Mouse (Mus musculus): ENCODE measurements around the gene Olfr294. TPM values are rescaled to one million over a fixed set of nuclear protein-coding genes. Genes with fewer than 3 reads are reported as not detected.

The Olfr294 gene
- polyA plus RNA-seq (2014; fragmentation: Nextera tagmentation; extraction: Ambion mirVana), result not detected in 2 replicates

DNA sequence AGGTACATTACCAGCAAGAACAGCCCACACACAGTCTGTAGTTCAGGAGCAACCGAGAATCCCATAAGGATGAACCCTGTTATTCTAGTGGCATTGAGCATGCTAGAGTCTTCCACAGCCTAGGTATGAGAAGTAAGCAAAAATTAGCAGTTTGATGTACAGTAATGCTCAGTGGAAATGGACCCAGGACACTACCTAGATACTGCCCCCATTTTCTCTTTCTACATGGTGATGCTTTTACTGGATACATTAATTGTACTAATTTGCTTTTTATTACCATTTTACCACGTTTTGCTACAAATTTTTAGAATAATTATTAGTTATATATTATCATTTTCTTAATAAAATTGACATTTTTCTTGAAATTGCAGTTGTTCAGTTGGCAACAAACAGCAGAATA is at the start of gene Olfr294:
Gene Olfr294, minus strand, starts transcription at position 101 of the 400 bp plus-strand sequence.
- Histone ChIP-seq H3K36me3 (ENCODE audit: control insufficient read depth, insufficient read depth, low read length) (no peaks in the 10 kb centered on the region), H3K9me3 (replicated peaks; ENCODE audit: control insufficient read depth, low read length) (no peaks in the 10 kb centered on the region), H3K9ac (ENCODE audit: low read depth, low read length) (no peak within 1 kb of the TSS), H3K4me1 (ENCODE audit: control insufficient read depth, insufficient read depth, low read length) (no peaks in the 10 kb centered on the region), H3K4me3 (ENCODE audit: low read depth, low read length) (no peak within 1 kb of the TSS), H3K27ac (ENCODE audit: low read depth, low read length) (no peak within 1 kb of the TSS), H3K27me3 (ENCODE audit: control insufficient read depth, insufficient read depth, low read length) (no peaks in the 10 kb centered on the region), H3K4me2 (no peak within 1 kb of the TSS)
- ATAC-seq (replicated peaks; ENCODE audit: insufficient number of reproducible peaks, low FRiP score, low TSS enrichment), result no peak
- 51% methylated on average over 2 of the region's 2 CpGs for WGBS (ENCODE audit: insufficient replicate concordance)

DNA sequence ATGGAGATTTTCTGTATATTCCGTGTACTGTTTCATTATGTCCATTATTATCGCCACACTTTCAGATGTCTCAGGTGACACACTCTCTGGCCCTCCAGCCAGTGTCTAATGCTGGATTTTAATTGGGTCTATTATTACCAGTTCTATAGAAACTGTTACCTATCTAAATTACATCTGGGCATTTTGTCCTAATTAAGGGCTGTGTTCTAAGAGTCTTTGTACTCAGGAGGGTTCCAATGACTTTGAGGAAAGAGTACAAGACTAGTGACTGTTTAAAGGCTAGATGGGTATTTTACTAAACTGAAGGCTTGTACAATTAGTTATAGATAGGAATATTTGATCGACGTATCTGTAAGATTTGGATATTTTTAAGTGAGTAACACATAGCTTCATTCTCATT is 32.3 kb upstream of the Olfr294 start, which contains the start of gene Olfr293:
Gene Olfr293, plus strand, starts transcription at position 301 of the 400 bp plus-strand sequence.
- Histone ChIP-seq H3K4me1 (ENCODE audit: control insufficient read depth, insufficient read depth, low read length) (no peaks in the 10 kb centered on the region), H3K4me3 (ENCODE audit: low read depth, low read length) (no peak within 1 kb of the TSS), H3K9ac (ENCODE audit: low read depth, low read length) (no peak within 1 kb of the TSS), H3K36me3 (ENCODE audit: control insufficient read depth, insufficient read depth, low read length) (no peaks in the 10 kb centered on the region), H3K27me3 (ENCODE audit: control insufficient read depth, insufficient read depth, low read length) (no peaks in the 10 kb centered on the region), H3K9me3 (replicated peaks; ENCODE audit: control insufficient read depth, low read length) (no peaks in the 10 kb centered on the region), H3K27ac (ENCODE audit: low read depth, low read length) (no peak within 1 kb of the TSS), H3K4me2 (no peak within 1 kb of the TSS)
- ATAC-seq (replicated peaks; ENCODE audit: insufficient number of reproducible peaks, low FRiP score, low TSS enrichment), result no peak
- 89% methylated on average over 4 of the region's 4 CpGs for WGBS (ENCODE audit: insufficient replicate concordance)

DNA sequence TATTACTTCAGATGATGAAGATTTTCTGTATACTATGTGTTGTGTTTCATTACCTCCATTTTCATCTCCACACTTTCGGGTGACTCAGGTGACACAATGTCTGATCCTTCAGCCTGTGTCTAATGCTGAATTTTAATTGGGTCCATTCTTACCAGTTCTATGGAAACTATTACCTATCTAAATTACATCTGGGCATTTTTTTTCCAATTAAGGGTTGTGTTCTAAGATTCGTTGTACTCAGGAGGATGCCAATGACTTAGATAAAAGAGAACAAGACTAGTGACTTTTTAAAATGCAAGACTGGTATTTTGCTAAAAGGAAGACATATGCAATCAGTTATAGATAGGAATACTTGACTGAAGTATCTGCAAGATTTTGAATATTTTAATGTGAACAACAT is 32.9 kb downstream of the Olfr294 start, which contains the start of gene Olfr295:
Gene Olfr295, plus strand, starts transcription at position 301 of the 400 bp plus-strand sequence.
- no peak within 1 kb of the TSS for H3K27ac ChIP-seq (ENCODE audit: low read depth, low read length)
- no peaks in the 10 kb centered on the region for H3K27me3 ChIP-seq (ENCODE audit: control insufficient read depth, insufficient read depth, low read length)
- H3K9ac ChIP-seq (ENCODE audit: low read depth, low read length), result no peak within 1 kb of the TSS
- no peak for ATAC-seq (replicated peaks; ENCODE audit: insufficient number of reproducible peaks, low FRiP score, low TSS enrichment)
- H3K9me3 ChIP-seq (replicated peaks; ENCODE audit: control insufficient read depth, low read length), result no peaks in the 10 kb centered on the region
- no peak within 1 kb of the TSS for H3K4me2 ChIP-seq
- H3K36me3 ChIP-seq (ENCODE audit: control insufficient read depth, insufficient read depth, low read length), result no peaks in the 10 kb centered on the region
- 69% methylated on average over 2 of the region's 2 CpGs for WGBS (ENCODE audit: insufficient replicate concordance)
- H3K4me3 ChIP-seq (ENCODE audit: low read depth, low read length), result no peak within 1 kb of the TSS
- no peaks in the 10 kb centered on the region for H3K4me1 ChIP-seq (ENCODE audit: control insufficient read depth, insufficient read depth, low read length)

Other genes with a start within 250 kb of the Olfr294 start
- not detected in 2 replicates for gene Olfr305, start 249.7 kb downstream of the Olfr294 start, polyA plus RNA-seq (2014; fragmentation: Nextera tagmentation; extraction: Ambion mirVana)
- not detected in 2 replicates for gene Olfr304, start 230.0 kb downstream of the Olfr294 start, polyA plus RNA-seq (2014; fragmentation: Nextera tagmentation; extraction: Ambion mirVana)
- gene Olfr303, start 218.9 kb downstream of the Olfr294 start, polyA plus RNA-seq (2014; fragmentation: Nextera tagmentation; extraction: Ambion mirVana), result not detected in 2 replicates
- gene Olfr301, start 212.8 kb downstream of the Olfr294 start, polyA plus RNA-seq (2014; fragmentation: Nextera tagmentation; extraction: Ambion mirVana), result not detected in 2 replicates
- not detected in 2 replicates for gene Olfr299, start 156.7 kb downstream of the Olfr294 start, polyA plus RNA-seq (2014; fragmentation: Nextera tagmentation; extraction: Ambion mirVana)
- gene Olfr298, start 124.2 kb downstream of the Olfr294 start, polyA plus RNA-seq (2014; fragmentation: Nextera tagmentation; extraction: Ambion mirVana), result not detected in 2 replicates
- not detected in 2 replicates for gene Olfr297, start 96.7 kb downstream of the Olfr294 start, polyA plus RNA-seq (2014; fragmentation: Nextera tagmentation; extraction: Ambion mirVana)
- not detected in 2 replicates for gene Olfr295, start 32.8 kb downstream of the Olfr294 start, polyA plus RNA-seq (2014; fragmentation: Nextera tagmentation; extraction: Ambion mirVana)
- not detected in 2 replicates for gene Olfr293, start 32.4 kb upstream of the Olfr294 start, polyA plus RNA-seq (2014; fragmentation: Nextera tagmentation; extraction: Ambion mirVana)
- not detected in 2 replicates for gene Olfr292, start 71.7 kb upstream of the Olfr294 start, polyA plus RNA-seq (2014; fragmentation: Nextera tagmentation; extraction: Ambion mirVana)
- gene Folh1, start 159.3 kb upstream of the Olfr294 start, polyA plus RNA-seq (2014; fragmentation: Nextera tagmentation; extraction: Ambion mirVana), result not detected in 2 replicates
- not detected in 2 replicates for gene Vmn2r77, start 178.4 kb upstream of the Olfr294 start, polyA plus RNA-seq (2014; fragmentation: Nextera tagmentation; extraction: Ambion mirVana)